Mouse (Mus musculus): Measurements from ENCODE around the gene Olfr288.

DNA sequence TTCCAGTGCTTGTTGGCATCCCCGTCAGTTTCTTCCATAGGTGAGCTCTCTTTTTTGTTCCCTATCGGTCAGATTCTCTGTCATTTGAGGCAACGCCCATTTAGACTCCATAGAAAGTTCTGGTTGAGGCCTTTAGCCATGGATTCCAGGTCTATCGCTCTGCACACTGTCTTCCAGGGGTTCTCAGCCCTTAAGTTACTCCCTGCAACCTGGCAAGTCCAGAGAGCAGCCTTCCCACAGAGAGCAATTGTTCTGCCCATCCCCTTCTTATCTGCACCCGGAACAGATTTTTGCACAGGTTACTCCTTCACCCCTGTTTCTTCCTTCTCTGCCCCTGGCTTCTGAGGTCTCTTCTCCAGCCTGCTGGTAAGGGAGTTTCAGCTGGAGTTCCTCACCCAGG lies 23.2 kb downstream of the Olfr288 start:
- TF ChIP-seq CTCF (IDR thresholded peaks at IDR 0.05; ENCODE audit: low read depth), result no peak
- TF ChIP-seq EP300 (IDR thresholded peaks at IDR 0.05; ENCODE audit: low read depth), result no peak
